Comparison of ENCODE assay signal across 8 mouse cellular contexts in the genomic region with DNA sequence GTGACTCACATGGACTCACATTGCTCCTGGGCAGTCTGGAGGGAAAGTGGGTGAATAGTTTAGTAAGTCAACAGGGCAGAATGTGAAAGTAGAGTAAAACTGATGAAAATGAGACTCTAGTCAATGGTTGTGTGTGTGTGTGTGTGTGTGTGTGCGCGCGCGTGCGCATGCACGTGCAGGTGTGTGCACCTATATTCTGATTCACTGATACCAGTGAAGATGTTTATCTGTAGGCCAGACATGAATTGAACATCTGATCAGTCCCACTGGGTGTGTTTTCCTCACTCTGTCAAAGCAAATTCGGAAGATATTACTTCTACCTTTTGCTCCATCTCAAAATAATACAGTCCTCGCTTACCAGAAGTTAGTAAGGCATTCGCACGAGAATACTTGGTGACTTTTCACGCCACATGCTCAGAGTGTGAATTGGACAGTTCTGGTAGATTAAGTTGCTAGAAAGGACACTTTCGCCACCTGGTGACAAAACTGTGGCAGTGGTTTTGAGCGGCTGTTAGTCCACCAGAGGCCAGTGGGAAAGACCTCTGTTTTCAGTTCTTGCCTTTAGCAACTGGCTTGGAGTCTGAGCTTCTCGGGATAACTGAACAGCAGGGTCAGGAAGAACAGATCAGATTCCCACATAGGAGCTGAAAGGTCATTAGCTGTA. TPM values are rescaled to one million over a fixed set of nuclear protein-coding genes. Genes with fewer than 3 reads are reported as not detected.
DNase-seq lines count a peak whose midpoint lies in the region; ATAC-seq and TF ChIP-seq lines count a peak whose summit lies in the region.

No protein-coding gene starts in this region.

- H3K9me3 ChIP-seq in ES-Bruce4 (replicated peaks; ENCODE audit: control insufficient read depth, insufficient read depth, low read length, poor library complexity, severe bottlenecking) = peaks cover 9% of the 10 kb centered on the region; the same call in 1 of the 2 replicates
- no peaks in the 10 kb centered on the region for H3K9me3 ChIP-seq in forebrain, embryonic 11.5 days (ENCODE audit: control insufficient read depth, low read length)
- H3K9me3 ChIP-seq in kidney, embryonic 14.5 days (ENCODE audit: control insufficient read depth, low read length) = no peaks in the 10 kb centered on the region

- H3K27me3 ChIP-seq in ES-Bruce4 (ENCODE audit: control insufficient read depth, insufficient read depth, low read length, poor library complexity, severe bottlenecking) = no peaks in the 10 kb centered on the region; the same call in 1 of the 2 replicates
- H3K27me3 ChIP-seq in forebrain, embryonic 11.5 days (ENCODE audit: control insufficient read depth, insufficient read depth, low read length) = no peaks in the 10 kb centered on the region
- no peaks in the 10 kb centered on the region for H3K27me3 ChIP-seq in kidney, embryonic 14.5 days (ENCODE audit: control insufficient read depth, insufficient read depth, low read length)

- no peak overlapping the region for H3K27ac ChIP-seq in gastrocnemius, adult 2 months
- H3K27ac ChIP-seq in ES-Bruce4 (ENCODE audit: insufficient read depth, low read length) = no peak overlapping the region
- H3K27ac ChIP-seq in forebrain, embryonic 11.5 days (ENCODE audit: low read depth, low read length) = no peak overlapping the region
- no peak overlapping the region for H3K27ac ChIP-seq in kidney, embryonic 14.5 days (ENCODE audit: low read depth, low read length)

- TF ChIP-seq EP300 in ES-Bruce4 (IDR thresholded peaks at IDR 0.05; ENCODE audit: insufficient read depth, low read depth, low read length) = no peak

- peak; percentile 88 for ATAC-seq in forebrain, embryonic 11.5 days (replicated peaks; ENCODE audit: low FRiP score)
- peak; percentile 80; the same call in 1 of the 2 replicates for ATAC-seq in kidney, embryonic 14.5 days (ENCODE audit: low FRiP score, low TSS enrichment)

- TF ChIP-seq CTCF in gastrocnemius, adult 2 months (IDR thresholded peaks at IDR 0.05) = peak; percentile 57
- TF ChIP-seq CTCF in ES-Bruce4 (IDR thresholded peaks at IDR 0.05; ENCODE audit: low read depth, low read length) = peak; percentile 49
- peak; percentile 40; the same call in 1 of the 2 replicates for TF ChIP-seq CTCF in lung, adult 2 months (IDR thresholded peaks at IDR 0.05; ENCODE audit: insufficient read depth, low read length)

- 62% methylated on average over 14 of the region's 14 CpGs for WGBS in forebrain, embryonic 11.5 days
- 56% methylated on average over 14 of the region's 14 CpGs for WGBS in kidney, embryonic 14.5 days
- WGBS in lung, adult 2 months = 54% methylated on average over 14 of the region's 14 CpGs

- no peaks in the 10 kb centered on the region for H3K4me1 ChIP-seq in ES-Bruce4 (ENCODE audit: control insufficient read depth, insufficient read depth, low read length)
- H3K4me1 ChIP-seq in forebrain, embryonic 11.5 days (replicated peaks; ENCODE audit: control insufficient read depth, insufficient read depth, low read length) = no peaks in the 10 kb centered on the region
- no peaks in the 10 kb centered on the region for H3K4me1 ChIP-seq in kidney, embryonic 14.5 days (ENCODE audit: control insufficient read depth, insufficient read depth, low read length)
- no peaks in the 10 kb centered on the region for H3K4me1 ChIP-seq in lung, adult 2 months (ENCODE audit: control insufficient read depth, insufficient read depth, low read length)

- no peak for TF ChIP-seq POLR2A in ES-Bruce4 (IDR thresholded peaks at IDR 0.05; ENCODE audit: insufficient read depth, low read length)
- no peak for TF ChIP-seq POLR2A in lung, adult 2 months (IDR thresholded peaks at IDR 0.05; ENCODE audit: borderline replicate concordance, extremely low read depth, low read depth, low read length)

- no peaks in the 10 kb centered on the region for H3K36me3 ChIP-seq in ES-Bruce4 (ENCODE audit: control insufficient read depth, insufficient read depth, low read length, poor library complexity, severe bottlenecking)
- no peaks in the 10 kb centered on the region for H3K36me3 ChIP-seq in forebrain, embryonic 11.5 days (ENCODE audit: control insufficient read depth, insufficient read depth, low read length)
- H3K36me3 ChIP-seq in kidney, embryonic 14.5 days (ENCODE audit: control insufficient read depth, insufficient read depth, low read length) = no peaks in the 10 kb centered on the region

- H3K9ac ChIP-seq in ES-Bruce4 (ENCODE audit: low read depth, poor library complexity, severe bottlenecking) = no peak overlapping the region
- no peak overlapping the region for H3K9ac ChIP-seq in forebrain, embryonic 11.5 days (ENCODE audit: low read length)
- H3K9ac ChIP-seq in kidney, embryonic 14.5 days (ENCODE audit: low read depth, low read length) = no peak overlapping the region

- peak; percentile 17 for DNase-seq in gastrocnemius, adult 2 months
- no peak for DNase-seq in gastrocnemius, postnatal 25 days
- peak; percentile 68 for DNase-seq in forebrain, embryonic 11.5 days (ENCODE audit: low spot score)
- no peak for DNase-seq in lung, adult 2 months
- peak; percentile 48 for DNase-seq in right cerebral cortex, adult 18-20 months
- DNase-seq in thymus, postnatal 36 days = no peak

- intact Hi-C loops in gastrocnemius, adult 2 months (cut with DNase I) = no loop called here

- no peak overlapping the region for H3K4me2 ChIP-seq in forebrain, embryonic 11.5 days (ENCODE audit: low read depth, low read length, severe bottlenecking)
- no peak overlapping the region for H3K4me2 ChIP-seq in kidney, embryonic 14.5 days (replicated peaks; ENCODE audit: low read depth, low read length)

- no peak overlapping the region for H3K4me3 ChIP-seq in gastrocnemius, adult 2 months
- H3K4me3 ChIP-seq in ES-Bruce4 (ENCODE audit: low read depth, low read length) = no peak overlapping the region
- no peak overlapping the region for H3K4me3 ChIP-seq in forebrain, embryonic 11.5 days (ENCODE audit: low read depth, low read length)
- H3K4me3 ChIP-seq in kidney, embryonic 14.5 days (ENCODE audit: low read length) = no peak overlapping the region
- H3K4me3 ChIP-seq in lung, adult 2 months (replicated peaks; ENCODE audit: extremely low read depth, low read depth, low read length) = no peak overlapping the region

RNA-seq across cellular contexts. Expression of gene Vwc2, which starts 17.5 kb away (rescaled TPM):
- under 1 TPM in 1 of 2 experiments, not detected in 1; 0.08 TPM for total RNA-seq in gastrocnemius, adult 2 months (2021)
- under 1 TPM in 1 of 2 experiments, not detected in 1; 0.28 TPM for total RNA-seq in gastrocnemius, postnatal 25 days (2021)
- polyA plus RNA-seq in ES-Bruce4 (2011; ENCODE audit: insufficient read depth, insufficient read length, low read depth, missing spikeins) = not detected in 2 replicates
- 2.6 and 2.9 TPM in 2 replicates for polyA plus RNA-seq in forebrain, embryonic 11.5 days (2014; fragmentation: Nextera tagmentation; extraction: Ambion mirVana)
- 0.62 and 1.3 TPM in 2 replicates for polyA plus RNA-seq in kidney, embryonic 14.5 days (2014; fragmentation: Nextera tagmentation; extraction: Ambion mirVana)
- polyA plus RNA-seq in lung, adult 2 months (2012; rRNA removed) = 0.27 and 0.51 TPM in 2 replicates

Comparison
In these comparisons a context has a peak if more than half of its experiments do, and no peak if none do; other contexts are left out.
1. DNase-seq: peak in gastrocnemius, adult 2 months (single experiment), forebrain, embryonic 11.5 days (single experiment) and right cerebral cortex, adult 18-20 months (single experiment); none in gastrocnemius, postnatal 25 days (single experiment), lung, adult 2 months (single experiment) and thymus, postnatal 36 days (0 of 2).
2. Peak in every context shown above with its lines, with median percentiles within 50 percentile points of each other: CTCF ChIP-seq.